Comparison of ENCODE assay signal across 8 mouse cellular contexts in genomic region chr6:72740596-72741421, GRCm38 (mm10). TPM values are rescaled to one million over a fixed set of nuclear protein-coding genes. Genes with fewer than 3 reads are reported as not detected.
A peak's percentile ranks its signal among the peaks of the same experiment; 100 is the strongest.
DNase-seq lines count a peak whose midpoint lies in the region; ATAC-seq lines count a peak whose summit lies in the region.

No protein-coding gene starts in this region.

- H3K27me3 ChIP-seq in forebrain, embryonic 12.5 days: no peaks in the 10 kb centered on the region
- no peaks in the 10 kb centered on the region for H3K27me3 ChIP-seq in forebrain, embryonic 10.5 days (ENCODE audit: poor library complexity, severe bottlenecking)
- H3K27me3 ChIP-seq in heart, embryonic 11.5 days (ENCODE audit: control insufficient read depth, insufficient read depth, low read length): no peaks in the 10 kb centered on the region
- no peaks in the 10 kb centered on the region for H3K27me3 ChIP-seq in kidney, embryonic 15.5 days
- no peaks in the 10 kb centered on the region for H3K27me3 ChIP-seq in midbrain, embryonic 16.5 days (ENCODE audit: control insufficient read depth, insufficient read depth, low read depth, low read length)

- WGBS in forebrain, embryonic 12.5 days: 70% methylated on average over 20 of the region's 20 CpGs
- WGBS in forebrain, embryonic 10.5 days: 88% methylated on average over 20 of the region's 20 CpGs
- 28% methylated on average over 20 of the region's 20 CpGs for WGBS in heart, embryonic 11.5 days (ENCODE audit: insufficient replicate concordance)
- WGBS in kidney, embryonic 15.5 days: 45% methylated on average over 20 of the region's 20 CpGs
- 55% methylated on average over 20 of the region's 20 CpGs for WGBS in midbrain, embryonic 16.5 days

- DNase-seq in forebrain, embryonic 10.5 days (ENCODE audit: extremely low spot score, low spot score): no peak
- DNase-seq in adrenal gland, adult 2 months: peak; percentile 28
- DNase-seq in frontal cortex, postnatal 14 days (ENCODE audit: low spot score in 2 of 2): no peak

- H3K9ac ChIP-seq in forebrain, embryonic 12.5 days: no peak overlapping the region
- no peak overlapping the region for H3K9ac ChIP-seq in heart, embryonic 11.5 days (ENCODE audit: low read depth, low read length)
- no peak overlapping the region for H3K9ac ChIP-seq in kidney, embryonic 15.5 days
- no peak overlapping the region for H3K9ac ChIP-seq in midbrain, embryonic 16.5 days (ENCODE audit: low read depth, low read length)

- no peak overlapping the region for H3K4me3 ChIP-seq in forebrain, embryonic 12.5 days (replicated peaks)
- H3K4me3 ChIP-seq in forebrain, embryonic 10.5 days: no peak overlapping the region
- H3K4me3 ChIP-seq in heart, embryonic 11.5 days (ENCODE audit: low read depth, low read length): no peak overlapping the region
- H3K4me3 ChIP-seq in kidney, embryonic 15.5 days (replicated peaks): no peak overlapping the region
- H3K4me3 ChIP-seq in midbrain, embryonic 16.5 days (ENCODE audit: low read depth, low read length): no peak overlapping the region

- ATAC-seq in forebrain, embryonic 12.5 days (ENCODE audit: low FRiP score): peak; percentile 31; the same call in 1 of the 2 replicates
- peak; percentile 54; the same call in 1 of the 2 replicates for ATAC-seq in heart, embryonic 11.5 days (replicated peaks; ENCODE audit: insufficient number of reproducible peaks, low FRiP score, low TSS enrichment)
- peak; percentile 47 for ATAC-seq in kidney, embryonic 15.5 days (replicated peaks; ENCODE audit: low FRiP score)
- ATAC-seq in midbrain, embryonic 16.5 days: peak; percentile 62; the same call in 1 of the 2 replicates
- no peak for ATAC-seq in monocyte, adult 5-6 weeks (replicated peaks; ENCODE audit: insufficient number of reproducible peaks, low FRiP score, low TSS enrichment, poor library complexity, severe bottlenecking)

- H3K27ac ChIP-seq in forebrain, embryonic 12.5 days: peak overlapping the region; percentile 31; the same call in 1 of the 2 replicates
- H3K27ac ChIP-seq in forebrain, embryonic 10.5 days: no peak overlapping the region
- peak overlapping the region; percentile 72 for H3K27ac ChIP-seq in heart, embryonic 11.5 days (ENCODE audit: low read depth, low read length)
- peak overlapping the region; percentile 70 for H3K27ac ChIP-seq in kidney, embryonic 15.5 days
- no peak overlapping the region for H3K27ac ChIP-seq in midbrain, embryonic 16.5 days (ENCODE audit: low read length)

- H3K4me1 ChIP-seq in forebrain, embryonic 12.5 days: peaks cover 18% of the 10 kb centered on the region
- H3K4me1 ChIP-seq in forebrain, embryonic 10.5 days: peaks cover 35% of the 10 kb centered on the region
- H3K4me1 ChIP-seq in heart, embryonic 11.5 days (ENCODE audit: control insufficient read depth, insufficient read depth, low read length): peaks cover 25% of the 10 kb centered on the region
- peaks cover 72% of the 10 kb centered on the region for H3K4me1 ChIP-seq in kidney, embryonic 15.5 days
- H3K4me1 ChIP-seq in midbrain, embryonic 16.5 days (ENCODE audit: control insufficient read depth, insufficient read depth, low read length): 0 out of 2 replicates have a peak, but pooled peaks cover 2% of the 10 kb centered on the region

- no peaks in the 10 kb centered on the region for H3K9me3 ChIP-seq in forebrain, embryonic 12.5 days
- H3K9me3 ChIP-seq in forebrain, embryonic 10.5 days: no peaks in the 10 kb centered on the region
- H3K9me3 ChIP-seq in heart, embryonic 11.5 days (replicated peaks; ENCODE audit: control insufficient read depth, low read length): no peaks in the 10 kb centered on the region
- H3K9me3 ChIP-seq in kidney, embryonic 15.5 days (replicated peaks): no peaks in the 10 kb centered on the region
- no peaks in the 10 kb centered on the region for H3K9me3 ChIP-seq in midbrain, embryonic 16.5 days (replicated peaks; ENCODE audit: control insufficient read depth, low read length, poor library complexity, severe bottlenecking)

- no peaks in the 10 kb centered on the region for H3K36me3 ChIP-seq in forebrain, embryonic 12.5 days (replicated peaks)
- peaks cover 51% of the 10 kb centered on the region for H3K36me3 ChIP-seq in forebrain, embryonic 10.5 days (replicated peaks)
- no peaks in the 10 kb centered on the region for H3K36me3 ChIP-seq in heart, embryonic 11.5 days (ENCODE audit: control insufficient read depth, insufficient read depth, low read length)
- 0 out of 2 replicates have a peak, but pooled peaks cover 6% of the 10 kb centered on the region for H3K36me3 ChIP-seq in kidney, embryonic 15.5 days
- no peaks in the 10 kb centered on the region for H3K36me3 ChIP-seq in midbrain, embryonic 16.5 days (ENCODE audit: control insufficient read depth, insufficient read depth, low read length)

- no peak overlapping the region for H3K4me2 ChIP-seq in forebrain, embryonic 12.5 days
- H3K4me2 ChIP-seq in heart, embryonic 11.5 days: peak overlapping the region; percentile 33; the same call in 1 of the 2 replicates
- no peak overlapping the region for H3K4me2 ChIP-seq in kidney, embryonic 15.5 days
- no peak overlapping the region; the same call in 1 of the 2 replicates for H3K4me2 ChIP-seq in midbrain, embryonic 16.5 days (ENCODE audit: low read length)

RNA-seq across cellular contexts. Expression of gene Tcf7l1, which starts 48.2 kb away (rescaled TPM):
- polyA plus RNA-seq in forebrain, embryonic 12.5 days (2016; fragmentation: Nextera tagmentation; extraction: Ambion mirVana): 24.4 and 25.9 TPM in 2 replicates
- polyA plus RNA-seq in forebrain, embryonic 10.5 days (2016; fragmentation: Nextera tagmentation; extraction: Ambion mirVana): 32.9 and 33.8 TPM in 2 replicates
- total RNA-seq in adrenal gland, adult 2 months (2021): 10 to 100 TPM; 11.0 to 14.7 TPM
- polyA plus RNA-seq in adrenal gland, adult 2 months (2012; rRNA removed): 23.2 and 24.4 TPM in 2 replicates
- polyA plus RNA-seq in heart, embryonic 11.5 days (2014; fragmentation: Nextera tagmentation; extraction: Ambion mirVana): 15.6 and 15.7 TPM in 2 replicates
- 35.2 and 38.2 TPM in 2 replicates for polyA plus RNA-seq in kidney, embryonic 15.5 days (2015; fragmentation: Nextera tagmentation; extraction: Ambion mirVana)
- 4.1 and 4.6 TPM in 2 replicates for polyA plus RNA-seq in midbrain, embryonic 16.5 days (2015; fragmentation: Nextera tagmentation; extraction: Ambion mirVana)
- not detected in 3 replicates for total RNA-seq in monocyte, adult 5-6 weeks (2017)

Comparison
In these comparisons a context has a peak if more than half of its experiments do, and no peak if none do; other contexts are left out.
1. H3K27ac ChIP-seq: peak in forebrain, embryonic 12.5 days (single experiment), heart, embryonic 11.5 days (single experiment) and kidney, embryonic 15.5 days (single experiment); none in forebrain, embryonic 10.5 days (single experiment) and midbrain, embryonic 16.5 days (single experiment).